Mouse (Mus musculus) WW6 (cell line): ENCODE measurements around the gene Gpr31b.
"Not testable (repeated sequence)": the region's sequence is repeated elsewhere in the genome, so short reads cannot be mapped to it uniquely, and the experiment has no call there.

Experiments used
- DNase-seq: peaks from one replicate; pipeline ENCODE4 v3.0.0-alpha.2; 2013; ENCODE audit warnings: low read depth, low spot score

Gene Gpr31b

GRCm38 (mm10) chr17:13052124-13052813 lies at the start of gene Gpr31b:
Gene Gpr31b (minus strand): TSS chr17:13052296.
- not testable (repeated sequence) for DNase-seq

GRCm38 (mm10) chr17:13092960-13093359 lies 40.9 kb upstream of the Gpr31b start:
- not testable (repeated sequence) for DNase-seq

- not testable (repeated sequence) for DNase-seq
These were observed 40.1 kb upstream of the Gpr31b start for GRCm38 (mm10) chr17:13092100-13092764.

- DNase-seq: not testable (repeated sequence)
These were observed 39.4 kb upstream of the Gpr31b start for GRCm38 (mm10) chr17:13091510-13091909.

- DNase-seq: not testable (repeated sequence)
These were observed 17.1 kb upstream of the Gpr31b start for GRCm38 (mm10) chr17:13069227-13069626.

GRCm38 (mm10) chr17:13067864-13068385 lies 15.8 kb upstream of the Gpr31b start:
- DNase-seq: not testable (repeated sequence)

- not testable (repeated sequence) for DNase-seq
These were observed 10.8 kb upstream of the Gpr31b start for GRCm38 (mm10) chr17:13062882-13063281.

- not testable (repeated sequence) for DNase-seq
These were observed 8.7 kb upstream of the Gpr31b start, which contains the start of gene Tcp10b for GRCm38 (mm10) chr17:13060804-13061203. Gene Tcp10b (plus strand): TSS chr17:13061104.

- peak; percentile 42 for DNase-seq
These were observed 8.0 kb downstream of the Gpr31b start for GRCm38 (mm10) chr17:13043846-13044673.

GRCm38 (mm10) chr17:13036627-13037192 lies 15.4 kb downstream of the Gpr31b start:
- not testable (repeated sequence) for DNase-seq

- DNase-seq: no peak
These were observed 38.8 kb downstream of the Gpr31b start for GRCm38 (mm10) chr17:13013316-13013715.

- DNase-seq: no peak
These were observed 42.2 kb downstream of the Gpr31b start for GRCm38 (mm10) chr17:13009887-13010286.

GRCm38 (mm10) chr17:13008528-13008927 lies 43.6 kb downstream of the Gpr31b start:
- no peak for DNase-seq

- peak; percentile 88 for DNase-seq
These were observed 44.2 kb downstream of the Gpr31b start for GRCm38 (mm10) chr17:13007730-13008425.

GRCm38 (mm10) chr17:13006984-13007383 lies 45.1 kb downstream of the Gpr31b start:
- no peak for DNase-seq

GRCm38 (mm10) chr17:13006546-13006945 lies 45.5 kb downstream of the Gpr31b start, which contains the start of gene Sod2:
Gene Sod2 (plus strand): TSS chr17:13006846.
- not testable (repeated sequence) for DNase-seq

- not testable (repeated sequence) for DNase-seq
These were observed 47.7 kb downstream of the Gpr31b start for GRCm38 (mm10) chr17:13004436-13004835.

- not testable (repeated sequence) for DNase-seq
These were observed 49.9 kb downstream of the Gpr31b start for GRCm38 (mm10) chr17:13002243-13002642.
